Mouse (Mus musculus) left cerebral cortex, postnatal 14 days (tissue): ENCODE measurements around the gene Scarb2. TPM values are rescaled to one million over a fixed set of nuclear protein-coding genes. Genes with fewer than 3 reads are reported as not detected.
A peak's percentile ranks its signal among the peaks of the same experiment; 100 is the strongest.

Experiments used
- DNase-seq, 2 experiments: peaks; one replicate each; pipeline ENCODE4 v3.0.0; 2021 to 2022; ENCODE audit warnings: low spot score in 2 of 2, mixed read lengths in 1 of 2
- intact Hi-C: fragments of 180-260 bp; cut with DNase I; formaldehyde crosslinking; loops from one replicate; pipeline ENCODE4 v1.15.1; 2025
- total RNA-seq, 2 experiments: library from RNA; stranded (reverse); gene quantifications; 2 replicates each; pipeline ENCODE4 v1.2.3; 2021

The Scarb2 gene
- total RNA-seq, 2 experiments from 2014 or later: 81.8 to 82.3 TPM

DNA sequence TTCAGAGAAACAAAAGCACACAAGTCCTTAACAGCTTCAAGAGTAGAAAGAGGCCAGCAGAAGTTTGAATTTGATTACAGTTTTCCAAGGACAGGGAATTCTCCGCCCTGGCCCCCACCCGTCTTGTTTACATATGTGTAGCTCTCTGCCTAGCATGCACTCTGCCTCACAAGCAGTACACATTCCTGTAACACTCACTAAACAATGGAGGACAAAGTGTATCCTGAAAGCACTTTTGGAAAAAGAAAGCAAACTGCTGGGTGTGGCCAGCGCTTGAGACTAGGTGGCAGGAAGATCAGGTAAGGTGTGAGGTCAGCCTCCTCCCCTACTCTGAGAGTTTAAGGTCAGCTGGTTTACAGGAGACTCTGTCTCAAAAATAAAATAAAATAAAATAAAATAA is 8.4 kb downstream of the Scarb2 start:
- intact Hi-C loops: no loop called here
- DNase-seq: peak in 1 of 2 experiments; percentile 1

GRCm38 (mm10) chr5:92495771-92496409 is 10.7 kb downstream of the Scarb2 start:
- no peak for DNase-seq
- intact Hi-C loops: no loop called here

GRCm38 (mm10) chr5:92495291-92495690 is 11.3 kb downstream of the Scarb2 start:
- DNase-seq: no peak
- intact Hi-C loops: no loop called here

- intact Hi-C loops: no loop called here
- no peak for DNase-seq
Measured at GRCm38 (mm10) chr5:92493423-92493822, 13.2 kb downstream of the Scarb2 start.

GRCm38 (mm10) chr5:92490779-92491178 is 15.9 kb downstream of the Scarb2 start:
- intact Hi-C loops: no loop called here
- DNase-seq: no peak

DNA sequence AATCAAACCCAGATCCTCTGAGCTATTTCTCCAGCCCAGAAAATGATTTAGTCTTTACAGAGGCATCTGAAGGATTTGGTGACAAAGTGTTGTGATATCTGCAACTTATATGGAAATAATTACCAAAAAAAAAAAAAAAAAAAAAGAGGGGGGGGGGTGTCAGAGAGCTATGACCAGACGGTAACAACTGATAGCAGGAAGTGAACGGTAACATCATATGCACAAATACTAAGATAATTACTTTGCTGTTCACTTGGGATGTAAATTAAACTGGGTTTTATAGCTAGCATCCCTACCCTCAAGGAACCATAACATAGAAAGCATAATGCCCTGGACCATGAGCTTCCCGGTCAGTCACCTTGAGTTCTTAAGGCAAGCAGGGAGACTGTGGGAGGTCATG is 16.3 kb downstream of the Scarb2 start:
- no peak for DNase-seq
- intact Hi-C loops: no loop called here

GRCm38 (mm10) chr5:92489503-92489902 is 17.1 kb downstream of the Scarb2 start:
- DNase-seq: peak; percentile 39 to 53
- intact Hi-C loops: no loop called here

DNA sequence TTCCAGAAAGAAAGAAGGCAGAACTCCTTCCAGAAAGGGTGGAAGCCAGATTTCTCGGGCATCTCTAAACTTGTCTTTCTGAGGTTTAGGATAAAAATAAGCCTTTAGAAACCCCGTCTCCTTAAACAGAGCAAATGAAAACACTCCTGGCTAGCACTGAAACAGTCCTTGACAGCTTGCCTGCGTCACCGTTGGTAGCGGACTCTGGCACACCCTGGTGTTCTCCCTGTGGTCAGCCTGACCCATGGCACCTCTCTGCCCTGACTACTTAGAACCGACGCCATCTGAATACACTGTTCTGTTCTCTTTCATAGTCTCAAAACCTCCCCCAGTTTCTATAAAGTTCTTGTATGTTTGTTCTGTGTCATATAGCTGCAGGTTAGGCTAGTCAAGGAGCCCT is 17.7 kb downstream of the Scarb2 start:
- DNase-seq: peak in 1 of 2 experiments; percentile 51

DNA sequence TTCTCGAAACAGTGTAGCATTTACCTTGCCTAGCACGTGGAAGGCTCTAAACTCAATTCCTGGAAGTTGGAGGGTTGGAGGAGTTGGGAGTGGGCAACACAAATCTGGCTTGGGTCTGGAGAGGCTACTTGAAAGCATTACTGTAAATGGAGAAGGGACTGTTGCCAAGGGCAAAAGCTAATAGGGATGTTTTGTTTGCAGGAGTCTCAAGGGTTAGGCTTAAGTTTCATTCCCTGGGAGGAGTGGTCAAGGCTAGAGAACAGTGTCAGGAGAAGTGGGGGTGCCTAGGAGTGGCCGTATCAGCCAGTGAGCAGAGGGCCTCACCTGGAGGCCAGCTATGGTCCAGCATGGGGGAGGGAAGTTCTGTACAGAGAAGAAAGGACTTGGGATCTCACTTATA is 18.2 kb downstream of the Scarb2 start:
- intact Hi-C loops: no loop called here
- DNase-seq: no peak

More for the DNA sequence above, 17.7 kb downstream of the Scarb2 start:
- intact Hi-C loops: no loop called here

- intact Hi-C loops: no loop called here
- no peak for DNase-seq
Measured at GRCm38 (mm10) chr5:92486758-92487157, 19.9 kb downstream of the Scarb2 start.

DNA sequence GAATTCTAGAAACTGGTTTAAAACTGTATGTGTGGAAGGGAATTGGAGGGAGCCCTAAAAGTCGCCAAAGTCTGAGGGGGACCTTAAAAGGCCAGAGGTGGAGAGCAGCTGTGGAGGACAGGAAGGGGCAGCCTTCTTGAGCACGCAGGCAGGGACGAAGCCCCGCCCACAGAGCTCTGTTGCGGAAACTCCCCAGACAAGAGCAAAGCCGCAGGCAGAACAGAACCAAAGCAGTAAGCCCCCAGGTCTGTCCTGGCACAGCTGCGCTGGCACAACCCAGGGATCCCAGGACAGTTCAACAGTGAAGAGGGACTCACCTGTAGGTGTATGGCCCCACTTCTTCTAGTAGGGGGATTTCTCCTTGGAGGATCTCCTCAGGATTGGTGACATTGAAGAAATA is 21.8 kb downstream of the Scarb2 start:
- no peak for DNase-seq
- intact Hi-C loops: no loop called here

- intact Hi-C loops: no loop called here
- DNase-seq: no peak
Measured at GRCm38 (mm10) chr5:92472863-92473262, 33.8 kb downstream of the Scarb2 start.

DNA sequence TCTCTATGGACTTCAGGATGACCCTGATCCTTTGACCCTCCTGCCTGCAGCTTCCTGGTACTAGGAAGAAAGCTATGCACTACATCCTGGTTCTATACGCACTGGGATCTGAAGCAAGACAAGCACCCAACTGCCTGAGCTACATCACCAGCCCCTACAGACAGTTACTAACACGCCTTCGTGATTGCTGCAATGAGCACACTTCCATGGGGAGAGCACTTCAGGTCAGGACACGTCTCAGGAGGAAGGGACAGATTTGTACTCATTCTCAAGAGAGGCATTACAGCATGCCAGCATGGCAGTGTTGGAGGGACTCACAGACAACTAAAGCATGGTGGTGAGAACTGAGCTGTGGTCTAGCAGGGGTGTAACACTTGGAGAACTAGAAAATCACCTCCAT is 35.1 kb downstream of the Scarb2 start:
- intact Hi-C loops: no loop called here
- DNase-seq: no peak

DNA sequence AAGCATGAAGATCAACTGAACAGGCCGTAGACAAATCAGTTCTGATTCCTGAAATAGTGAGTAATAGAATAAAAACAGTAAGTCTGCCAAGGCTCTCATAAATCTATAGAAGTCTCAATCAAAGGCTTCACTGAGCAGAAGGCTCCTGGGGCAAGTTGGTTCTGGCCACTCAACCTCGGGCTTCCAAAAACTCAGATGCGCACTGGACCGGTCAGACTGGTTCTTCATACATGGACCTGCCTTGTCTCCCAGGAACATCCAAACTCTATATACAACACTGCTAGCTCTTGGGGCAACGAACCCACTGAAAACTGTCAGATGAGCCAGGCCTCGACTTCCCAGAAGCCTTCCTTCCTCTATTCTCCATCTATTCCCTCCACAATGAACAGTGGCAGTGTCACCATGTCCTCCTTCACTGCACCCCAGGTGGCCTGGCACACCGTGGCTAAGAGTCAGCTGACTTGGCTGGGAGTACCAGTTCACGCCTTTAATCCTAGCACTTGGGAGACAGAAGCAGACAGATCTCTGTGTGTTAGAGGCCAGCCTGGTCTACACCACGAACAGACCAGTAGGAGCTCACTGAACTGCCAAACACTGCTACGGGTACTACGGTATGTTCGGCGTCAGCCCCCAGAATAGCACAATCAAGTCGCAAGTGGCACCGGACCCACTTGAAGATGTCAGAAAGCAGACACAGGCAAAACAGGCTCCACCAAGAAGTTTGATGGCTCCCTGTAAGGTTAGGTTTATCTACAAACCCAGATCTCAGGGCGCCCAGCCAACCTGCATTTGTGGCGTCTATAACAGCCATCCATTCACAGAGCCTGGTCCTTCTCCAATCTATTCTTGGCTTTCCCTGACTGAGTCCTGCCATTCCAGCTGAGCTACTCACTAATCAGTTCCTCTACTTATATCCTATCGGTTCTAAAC is 37.2 kb downstream of the Scarb2 start:
- DNase-seq: no peak
- intact Hi-C loops: no loop called here

- intact Hi-C loops: no loop called here
- no peak for DNase-seq
Measured at GRCm38 (mm10) chr5:92468234-92468633, 38.4 kb downstream of the Scarb2 start.

GRCm38 (mm10) chr5:92467102-92467766 is 39.4 kb downstream of the Scarb2 start:
- DNase-seq: no peak
- intact Hi-C loops: no loop called here

DNA sequence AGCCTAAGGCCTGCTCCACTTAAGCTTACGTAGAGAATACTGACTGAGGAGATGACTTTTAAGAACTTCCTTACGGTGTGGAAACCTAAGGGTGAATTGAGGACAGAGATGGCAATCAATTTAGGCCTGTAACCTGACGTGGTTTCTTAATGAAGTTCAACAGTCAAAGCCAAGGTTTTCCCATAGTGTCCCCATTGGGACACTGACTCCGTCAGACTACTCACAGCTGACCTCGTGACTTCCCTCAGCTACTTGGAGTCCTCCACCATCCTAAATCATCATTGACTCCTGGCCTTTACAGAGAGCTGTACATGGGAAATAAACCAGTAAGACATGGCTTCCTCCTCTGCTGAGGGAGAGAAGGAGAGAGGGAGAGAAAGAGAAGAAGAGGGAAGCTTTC is 41.1 kb downstream of the Scarb2 start:
- intact Hi-C loops: no loop called here
- no peak for DNase-seq

GRCm38 (mm10) chr5:92461321-92461720 is 45.3 kb downstream of the Scarb2 start:
- intact Hi-C loops: loop anchor here (5.0 kb wide), 1 partner anchor 196 kb away; no protein-coding TSS in a partner anchor

GRCm38 (mm10) chr5:92458726-92459125 is 47.9 kb downstream of the Scarb2 start:
- intact Hi-C loops: no loop called here
- DNase-seq: no peak

More at GRCm38 (mm10) chr5:92461321-92461720, 45.3 kb downstream of the Scarb2 start:
- DNase-seq: peak; percentile 28 to 63

- intact Hi-C loops: loop anchor here (2.0 kb wide), 1 partner anchor 47 kb away; no protein-coding TSS in a partner anchor
- no peak for DNase-seq
Measured at GRCm38 (mm10) chr5:92457410-92457809, 49.2 kb downstream of the Scarb2 start.
